Mouse (Mus musculus): ENCODE measurements at regions not wholly inside any gene's neighbourhood (a gene's known extent, or its start where the extent isn't known, plus 50 kb on each side); places are given as distances from the start of the nearest gene placed in this dataset.

DNA sequence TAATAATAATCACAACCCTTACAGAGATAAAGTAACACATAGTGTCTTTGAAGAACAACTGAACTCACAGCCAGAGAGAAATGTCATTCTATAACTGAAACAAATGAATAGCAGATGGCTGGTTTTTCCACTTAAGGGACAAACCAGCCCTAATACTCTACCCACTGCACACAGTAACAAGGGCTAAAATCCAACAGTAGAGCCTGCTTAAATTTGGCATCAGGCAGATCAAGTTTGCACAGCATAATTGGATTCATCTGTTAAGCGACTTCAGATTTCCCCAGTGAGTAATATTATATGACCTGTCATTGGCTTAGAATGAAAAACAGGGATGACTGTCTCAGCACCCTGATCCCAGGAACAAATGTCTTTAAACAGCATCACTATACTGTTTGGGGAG, 1416.5 kb upstream of the 1700008P02Rik start:
- TF ChIP-seq CTCF (IDR thresholded peaks at IDR 0.05; ENCODE audit: extremely low read depth, insufficient read depth, insufficient read length, insufficient replicate concordance) (no peak), POLR2A (IDR thresholded peaks at IDR 0.05; ENCODE audit: low read depth, low read length) (no peak)
